Mouse (Mus musculus) ES-E14 (cell line): ENCODE measurements at regions not wholly inside any gene's neighbourhood (a gene's known extent, or its start where the extent isn't known, plus 50 kb on each side); places are given as distances from the start of the nearest gene placed in this dataset.

Experiments
- CHD2 ChIP-seq: IDR thresholded peaks from 2 replicates; pipeline ENCODE4 v1.6.1; 2014; ENCODE audit warnings: mild to moderate bottlenecking, low read depth, low read length, inconsistent platforms
- ZNF384 ChIP-seq: IDR thresholded peaks from 2 replicates; pipeline ENCODE4 v1.6.1; 2012; ENCODE audit warnings: low read depth, low read length, inconsistent platforms

- TF ChIP-seq CHD2 (no peak), ZNF384 (no peak)
These were observed 389.3 kb upstream of the Got2 start for GRCm38 (mm10) chr8:96277479-96278138.
